Mouse (Mus musculus): ENCODE results near the gene Med13l.

DNA sequence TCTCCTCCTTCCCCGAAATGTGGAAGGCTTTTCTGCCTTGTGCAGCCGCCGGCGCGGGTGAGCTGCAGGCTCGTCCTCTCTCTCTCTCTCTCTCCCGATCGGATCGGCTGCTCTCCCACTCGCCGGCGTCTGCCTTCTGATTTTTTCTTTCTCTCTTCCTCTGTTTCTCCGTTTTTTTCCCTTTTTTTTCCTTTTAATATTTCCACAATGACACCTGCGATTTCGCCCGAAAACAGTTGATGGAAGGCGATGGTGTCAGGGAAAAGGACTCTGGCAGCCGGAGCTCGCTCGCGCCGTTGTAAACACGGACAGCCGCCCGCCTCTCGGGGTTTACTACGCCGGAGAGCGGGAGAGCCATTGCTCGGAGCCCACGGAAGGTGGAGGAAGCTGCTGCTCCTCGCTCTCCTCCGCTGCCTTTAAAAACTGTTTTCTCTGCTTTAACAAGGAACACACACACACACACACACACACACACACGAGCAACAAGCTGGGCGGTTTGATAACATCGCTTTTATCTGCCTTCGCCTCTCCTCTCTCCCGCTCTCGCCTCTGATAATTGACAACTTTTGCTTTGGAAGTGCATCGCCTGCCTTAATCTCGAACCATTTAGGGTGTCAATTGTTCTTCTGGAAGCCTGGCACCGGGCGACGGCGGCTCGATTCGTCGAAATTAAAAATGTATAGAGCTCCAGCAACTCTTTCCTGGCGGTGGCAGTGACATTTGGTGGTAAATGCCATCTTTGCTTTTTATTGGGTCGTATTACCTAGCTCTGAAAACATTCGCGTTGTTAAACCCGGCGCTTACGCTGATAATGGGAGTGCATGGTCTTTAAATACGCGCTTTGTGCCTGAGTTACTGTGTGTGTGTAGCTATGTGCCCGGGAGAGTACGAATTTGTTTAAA is 858 bp downstream of the Med13l start:
- no peak for TF ChIP-seq GATA1 (IDR thresholded peaks at IDR 0.05; ENCODE audit: borderline replicate concordance, low read length)
- no peak for TF ChIP-seq FLI1 (IDR thresholded peaks at IDR 0.05; ENCODE audit: low read length)
